Mouse (Mus musculus) stomach, embryonic 15.5 days (tissue): ENCODE results near the gene Ccnq. TPM values are rescaled to one million over a fixed set of nuclear protein-coding genes. Genes with fewer than 3 reads are reported as not detected.

Experiments used
- ATAC-seq: fragments of 200-750 bp; cut with Nextera tagmentation; 2 replicates; pipeline ENCODE4 v1.8.0; 2017; ENCODE audit warnings: low read depth, moderate number of reproducible peaks, moderate TSS enrichment; ENCODE audit not compliant: insufficient read depth, low FRiP score
- H3K27ac ChIP-seq: fragments of 300-500 bp; sonication (generic); 2 replicates; pipeline ENCODE4 v1.5.1; 2015; ENCODE audit warnings: mild to moderate bottlenecking, inconsistent platforms
- H3K27me3 ChIP-seq: fragments of 300-500 bp; sonication (generic); replicated peaks from 2 replicates; pipeline ENCODE4 v1.6.1; 2015; ENCODE audit warnings: inconsistent platforms
- H3K36me3 ChIP-seq: fragments of 300-500 bp; sonication (generic); 2 replicates; pipeline ENCODE4 v1.6.1; 2015; ENCODE audit warnings: inconsistent platforms
- H3K4me1 ChIP-seq: fragments of 300-500 bp; sonication (generic); 2 replicates; pipeline ENCODE4 v1.6.1; 2015; ENCODE audit warnings: inconsistent platforms
- H3K4me2 ChIP-seq: fragments of 300-500 bp; sonication (generic); 2 replicates; pipeline ENCODE4 v1.6.1; 2015; ENCODE audit warnings: mild to moderate bottlenecking, inconsistent platforms
- H3K4me3 ChIP-seq: fragments of 300-500 bp; sonication (generic); replicated peaks from 2 replicates; pipeline ENCODE4 v1.5.1; 2015; ENCODE audit warnings: inconsistent platforms
- H3K9ac ChIP-seq: fragments of 300-500 bp; sonication (generic); 2 replicates; pipeline ENCODE4 v1.6.1; 2015; ENCODE audit warnings: inconsistent platforms
- H3K9me3 ChIP-seq: fragments of 300-500 bp; sonication (generic); 2 replicates; pipeline ENCODE4 v1.6.1; 2016; ENCODE audit warnings: inconsistent platforms
- whole genome bisulfite sequencing: fragments of 180-500 bp; shearing (Covaris S2); methylation state at CpG from one replicate; pipeline ENCODE4 v1.1.7; 2015; 5-methylcytosine and 5-hydroxymethylcytosine counted together
- polyA plus RNA-seq: library from polyadenylated mRNA; unstranded; fragments of >200 nt; fragmentation: Nextera tagmentation; extraction: Ambion mirVana; gene quantifications from 2 replicates; pipeline ENCODE4 v1.2.1, GENCODE M21; 2015

Gene Ccnq
- polyA plus RNA-seq = 36.9 and 39.3 TPM in 2 replicates

- H3K4me3 ChIP-seq = peak within 1 kb of the TSS; percentile 73
- peaks cover 6% of the 10 kb centered on the region; the same call in 1 of the 2 replicates for H3K4me1 ChIP-seq
- H3K27me3 ChIP-seq = no peaks in the 10 kb centered on the region
- 0 out of 2 replicates have a peak, but pooled peaks cover 8% of the 10 kb centered on the region for H3K36me3 ChIP-seq
- no peaks in the 10 kb centered on the region for H3K9me3 ChIP-seq
- peak within 1 kb of the TSS; percentile 84 for H3K4me2 ChIP-seq
- peak within 1 kb of the TSS; percentile 81 for H3K27ac ChIP-seq
- WGBS = 8% methylated on average over 59 of the region's 59 CpGs
- peak within 1 kb of the TSS; percentile 65; the same call in 1 of the 2 replicates for H3K9ac ChIP-seq
- ATAC-seq = peak; percentile 92
Observed at GRCm38 (mm10) chr11:78750885-78751842, at the start of gene Ccnq. Ccnq (minus strand) TSS chr11:78751729.

- H3K4me3 ChIP-seq = no peak overlapping the region
- no peak overlapping the region for H3K9ac ChIP-seq
- H3K4me1 ChIP-seq = peaks cover 3% of the 10 kb centered on the region; the same call in 1 of the 2 replicates
- no peak overlapping the region for H3K4me2 ChIP-seq
- H3K27me3 ChIP-seq = no peaks in the 10 kb centered on the region
- ATAC-seq = no peak
- no peaks in the 10 kb centered on the region for H3K36me3 ChIP-seq
- WGBS = 88% methylated on average over 4 of the region's 4 CpGs
- no peaks in the 10 kb centered on the region for H3K9me3 ChIP-seq
- no peak overlapping the region for H3K27ac ChIP-seq
Observed at GRCm38 (mm10) chr11:78801094-78801493, 49.6 kb upstream of the Ccnq start.

GRCm38 (mm10) chr11:78796072-78796729 is 44.7 kb upstream of the Ccnq start:
- Histone ChIP-seq H3K9ac (no peak overlapping the region), H3K27ac (no peak overlapping the region), H3K4me2 (no peak overlapping the region), H3K4me3 (no peak overlapping the region), H3K27me3 (no peaks in the 10 kb centered on the region), H3K36me3 (no peaks in the 10 kb centered on the region), H3K9me3 (no peaks in the 10 kb centered on the region), H3K4me1 (0 out of 2 replicates have a peak, but pooled peaks cover 8% of the 10 kb centered on the region)
- no peak for ATAC-seq
- 70% methylated on average over 10 of the region's 10 CpGs for WGBS

GRCm38 (mm10) chr11:78793116-78793515 is 41.6 kb upstream of the Ccnq start:
- H3K4me1 ChIP-seq = 0 out of 2 replicates have a peak, but pooled peaks cover 8% of the 10 kb centered on the region
- WGBS = 79% methylated on average over 11 of the region's 11 CpGs
- no peak overlapping the region for H3K9ac ChIP-seq
- H3K36me3 ChIP-seq = no peaks in the 10 kb centered on the region
- no peak overlapping the region for H3K4me2 ChIP-seq
- ATAC-seq = no peak
- no peak overlapping the region for H3K4me3 ChIP-seq
- no peak overlapping the region for H3K27ac ChIP-seq
- H3K9me3 ChIP-seq = no peaks in the 10 kb centered on the region
- H3K27me3 ChIP-seq = no peaks in the 10 kb centered on the region

- Histone ChIP-seq H3K4me3 (no peak overlapping the region), H3K27ac (no peak overlapping the region), H3K4me1 (0 out of 2 replicates have a peak, but pooled peaks cover 8% of the 10 kb centered on the region), H3K36me3 (no peaks in the 10 kb centered on the region), H3K9me3 (no peaks in the 10 kb centered on the region), H3K9ac (no peak overlapping the region), H3K4me2 (peak overlapping the region; percentile 29; the same call in 1 of the 2 replicates), H3K27me3 (no peaks in the 10 kb centered on the region)
- ATAC-seq = no peak
- 47% methylated on average over 11 of the region's 11 CpGs for WGBS
Observed at GRCm38 (mm10) chr11:78792465-78792864, 40.9 kb upstream of the Ccnq start.

- no peak overlapping the region for H3K9ac ChIP-seq
- H3K9me3 ChIP-seq = no peaks in the 10 kb centered on the region
- H3K4me3 ChIP-seq = no peak overlapping the region
- H3K4me2 ChIP-seq = peak overlapping the region; percentile 29; the same call in 1 of the 2 replicates
- WGBS = 59% methylated on average over 5 of the region's 5 CpGs
- 0 out of 2 replicates have a peak, but pooled peaks cover 8% of the 10 kb centered on the region for H3K4me1 ChIP-seq
- 0 out of 2 replicates have a peak overlapping the region, but pooled peaks have one; percentile 21 for H3K27ac ChIP-seq
- H3K27me3 ChIP-seq = no peaks in the 10 kb centered on the region
- ATAC-seq = no peak
- H3K36me3 ChIP-seq = no peaks in the 10 kb centered on the region
Observed at GRCm38 (mm10) chr11:78792055-78792454, 40.5 kb upstream of the Ccnq start.

- 0 out of 2 replicates have a peak overlapping the region, but pooled peaks have one; percentile 21 for H3K27ac ChIP-seq
- H3K9ac ChIP-seq = no peak overlapping the region
Observed at GRCm38 (mm10) chr11:78791582-78791981, 40.1 kb upstream of the Ccnq start.

GRCm38 (mm10) chr11:78789370-78790060 is 38.0 kb upstream of the Ccnq start:
- Histone ChIP-seq H3K4me1 (0 out of 2 replicates have a peak, but pooled peaks cover 8% of the 10 kb centered on the region), H3K4me2 (no peak overlapping the region), H3K36me3 (no peaks in the 10 kb centered on the region), H3K9me3 (no peaks in the 10 kb centered on the region), H3K27ac (no peak overlapping the region), H3K27me3 (no peaks in the 10 kb centered on the region), H3K9ac (no peak overlapping the region), H3K4me3 (no peak overlapping the region)
- WGBS = 88% methylated on average over 11 of the region's 11 CpGs
- ATAC-seq = no peak

More at GRCm38 (mm10) chr11:78791582-78791981, 40.1 kb upstream of the Ccnq start:
- Histone ChIP-seq H3K4me1 (0 out of 2 replicates have a peak, but pooled peaks cover 8% of the 10 kb centered on the region), H3K4me3 (no peak overlapping the region), H3K4me2 (no peak overlapping the region), H3K27me3 (no peaks in the 10 kb centered on the region), H3K9me3 (no peaks in the 10 kb centered on the region), H3K36me3 (no peaks in the 10 kb centered on the region)
- no peak for ATAC-seq
- WGBS = 37% methylated on average over 4 of the region's 4 CpGs

- whole genome bisulfite sequencing = 30% methylated on average over 7 of the region's 7 CpGs
- no peaks in the 10 kb centered on the region for H3K9me3 ChIP-seq
- H3K27ac ChIP-seq = no peak overlapping the region
Observed at GRCm38 (mm10) chr11:78786013-78786431, 34.5 kb upstream of the Ccnq start.

GRCm38 (mm10) chr11:78782791-78783347 is 31.3 kb upstream of the Ccnq start:
- no peak overlapping the region for H3K4me3 ChIP-seq
- no peak overlapping the region for H3K27ac ChIP-seq
- no peaks in the 10 kb centered on the region for H3K4me1 ChIP-seq
- H3K9ac ChIP-seq = no peak overlapping the region
- H3K9me3 ChIP-seq = no peaks in the 10 kb centered on the region
- no peak overlapping the region for H3K4me2 ChIP-seq
- H3K27me3 ChIP-seq = no peaks in the 10 kb centered on the region
- ATAC-seq = no peak
- H3K36me3 ChIP-seq = no peaks in the 10 kb centered on the region
- WGBS = 72% methylated on average over 9 of the region's 9 CpGs

More at GRCm38 (mm10) chr11:78786013-78786431, 34.5 kb upstream of the Ccnq start:
- ATAC-seq = no peak
- Histone ChIP-seq H3K4me2 (no peak overlapping the region), H3K27me3 (no peaks in the 10 kb centered on the region), H3K9ac (no peak overlapping the region), H3K4me1 (no peaks in the 10 kb centered on the region), H3K36me3 (no peaks in the 10 kb centered on the region), H3K4me3 (no peak overlapping the region)

GRCm38 (mm10) chr11:78782326-78782725 is 30.8 kb upstream of the Ccnq start:
- Histone ChIP-seq H3K4me2 (no peak overlapping the region), H3K27ac (no peak overlapping the region), H3K36me3 (no peaks in the 10 kb centered on the region), H3K9me3 (no peaks in the 10 kb centered on the region), H3K4me1 (no peaks in the 10 kb centered on the region), H3K9ac (no peak overlapping the region), H3K27me3 (no peaks in the 10 kb centered on the region), H3K4me3 (no peak overlapping the region)
- 70% methylated on average over 5 of the region's 5 CpGs for WGBS
- no peak for ATAC-seq
